Mouse (Mus musculus): ENCODE measurements at regions not wholly inside any gene's neighbourhood (a gene's known extent, or its start where the extent isn't known, plus 50 kb on each side); places are given as distances from the start of the nearest gene placed in this dataset.

- TF ChIP-seq CTCF (IDR thresholded peaks at IDR 0.05 in 2 of 3, conservative IDR thresholded peaks at IDR 0.05 in 1 of 3; ENCODE audit: control insufficient read depth in 1 of 3, insufficient read depth in 1 of 3, low read depth in 2 of 3, low read length in 3 of 3, poor library complexity in 1 of 3, severe bottlenecking in 1 of 3) (no peak), MXI1 (IDR thresholded peaks at IDR 0.05; ENCODE audit: low read depth, low read length) (no peak), TCF12 (IDR thresholded peaks at IDR 0.05; ENCODE audit: low read depth, low read length) (no peak), POLR2A (IDR thresholded peaks at IDR 0.05; ENCODE audit: control insufficient read depth in 1 of 2, insufficient read depth in 1 of 2, low read depth in 1 of 2, low read length in 2 of 2, poor library complexity in 1 of 2) (no peak), JUND (IDR thresholded peaks at IDR 0.05; ENCODE audit: low read depth, low read length) (no peak), EP300 (IDR thresholded peaks at IDR 0.05; ENCODE audit: low read depth in 1 of 2, low read length in 2 of 2) (0 out of 4 replicates have a peak, but pooled peaks of 1 of the 2 experiments have one; percentile 13), GATA1 (IDR thresholded peaks at IDR 0.05; ENCODE audit: low read depth, low read length) (no peak)
Observed at GRCm38 (mm10) chr10:44785386-44785785, 257.1 kb upstream of the Prdm1 start.

Data from MEL (cell line).